Mouse (Mus musculus): ENCODE data around the gene Lrrc55. TPM values are rescaled to one million over a fixed set of nuclear protein-coding genes. Genes with fewer than 3 reads are reported as not detected.

Lrrc55 gene
- polyA plus RNA-seq, 2 experiments = 0.08 TPM; not detected in 1

DNA sequence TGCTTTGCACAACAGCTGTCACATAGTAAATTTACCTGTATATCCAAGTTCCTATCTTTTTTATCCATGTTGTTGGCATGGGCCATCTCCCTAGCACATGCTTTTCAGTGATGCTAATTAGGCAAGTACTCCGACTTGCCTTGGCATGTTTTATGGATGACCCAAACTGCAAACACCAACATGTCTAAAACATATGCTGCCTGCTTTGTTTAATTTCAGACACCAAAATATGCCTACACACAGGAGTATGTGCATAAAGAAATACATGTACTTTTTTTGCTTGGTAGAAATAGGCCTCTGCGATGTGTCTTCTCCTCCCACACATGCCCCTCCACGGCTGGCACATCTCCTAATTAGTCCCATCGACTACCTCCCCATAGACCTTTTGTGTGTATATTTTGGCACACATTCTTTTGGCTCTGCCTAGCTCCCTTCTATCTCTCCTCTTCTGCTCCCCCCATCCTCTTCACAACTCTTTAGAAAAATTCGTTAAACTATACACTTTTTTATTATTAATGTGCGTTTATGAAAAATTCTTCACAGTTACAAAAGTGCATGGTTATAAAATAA is 9.3 kb downstream of the Lrrc55 start:
- Histone ChIP-seq H3K36me3 (replicated peaks; ENCODE audit: control insufficient read depth, insufficient read depth, low read depth) (no peaks in the 10 kb centered on the region), H3K9ac (replicated peaks) (no peak overlapping the region), H3K27ac (no peak overlapping the region), H3K4me2 (ENCODE audit: low read depth) (no peak overlapping the region), H3K4me3 (ENCODE audit: insufficient read depth in 1 of 2, low read depth in 2 of 2, low read length in 2 of 2) (no peak overlapping the region), H3K27me3 (ENCODE audit: control insufficient read depth, insufficient read depth, low read length) (no peaks in the 10 kb centered on the region), H3K9me3 (ENCODE audit: control insufficient read depth, low read length) (no peaks in the 10 kb centered on the region; the same call in 1 of the 2 replicates), H3K4me1 (replicated peaks; ENCODE audit: control insufficient read depth in 2 of 2, insufficient read depth in 2 of 2, low read length in 1 of 2) (no peaks in the 10 kb centered on the region)
- no peak for DNase-seq (ENCODE audit: low read depth in 3 of 3, low spot score in 3 of 3)
- no peak for ATAC-seq (ENCODE audit: insufficient read depth)
- TF ChIP-seq EP300 (IDR thresholded peaks at IDR 0.05; ENCODE audit: low read depth) = no peak
- 77% methylated on average over 6 of the region's 6 CpGs for WGBS (ENCODE audit: insufficient replicate concordance)

DNA sequence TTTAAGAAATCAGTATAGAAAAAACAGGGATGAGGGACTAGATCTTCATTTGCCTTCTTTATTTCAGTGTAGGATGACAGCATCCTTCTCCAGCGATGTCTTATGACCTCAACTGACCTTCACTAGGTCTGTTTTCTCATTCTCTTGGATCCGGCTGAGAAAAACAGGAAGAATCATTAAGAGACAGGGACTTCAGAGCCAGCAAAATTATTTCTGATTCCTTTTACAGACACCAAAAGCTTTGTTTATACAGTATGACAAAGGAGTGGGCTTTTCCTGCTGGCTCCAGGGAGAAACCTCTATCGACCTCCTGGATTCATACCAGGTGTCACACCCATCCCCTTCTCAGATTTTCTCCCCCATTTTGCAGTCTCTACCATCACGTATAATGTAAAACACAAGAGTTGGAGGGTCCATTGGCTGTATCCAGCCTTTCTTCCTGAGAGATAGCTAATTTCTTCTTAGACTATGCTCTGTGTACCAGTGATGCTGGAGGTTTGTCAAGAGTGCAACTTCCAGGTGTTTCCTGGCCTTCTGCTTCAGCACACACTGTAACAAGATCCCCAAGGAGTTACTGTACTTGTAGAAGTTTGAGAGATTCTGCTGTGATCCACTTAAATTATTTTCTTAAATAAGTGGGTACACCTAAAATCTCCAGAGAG is 18.7 kb downstream of the Lrrc55 start:
- DNase-seq (ENCODE audit: low read depth in 3 of 3, low spot score in 3 of 3) (no peak), ATAC-seq (ENCODE audit: insufficient read depth) (no peak)
- no peak overlapping the region for H3K4me3 ChIP-seq (ENCODE audit: insufficient read depth in 1 of 2, low read depth in 2 of 2, low read length in 2 of 2)
- TF ChIP-seq EP300 (IDR thresholded peaks at IDR 0.05; ENCODE audit: low read depth) (no peak), CTCF (IDR thresholded peaks at IDR 0.05; ENCODE audit: low read depth) (no peak)
- WGBS (ENCODE audit: insufficient replicate concordance) = 40% methylated on average over 4 of the region's 4 CpGs
- H3K4me2 ChIP-seq (ENCODE audit: low read depth) = no peak overlapping the region
- no peak overlapping the region for H3K27ac ChIP-seq
- no peak overlapping the region for H3K9ac ChIP-seq (replicated peaks)
- no peaks in the 10 kb centered on the region for H3K36me3 ChIP-seq (replicated peaks; ENCODE audit: control insufficient read depth, insufficient read depth, low read depth)
- no peaks in the 10 kb centered on the region for H3K27me3 ChIP-seq (ENCODE audit: control insufficient read depth, insufficient read depth, low read length)
- no peaks in the 10 kb centered on the region for H3K9me3 ChIP-seq (ENCODE audit: control insufficient read depth, low read length)
- H3K4me1 ChIP-seq (replicated peaks; ENCODE audit: control insufficient read depth in 2 of 2, insufficient read depth in 2 of 2, low read length in 1 of 2) = no peaks in the 10 kb centered on the region

DNA sequence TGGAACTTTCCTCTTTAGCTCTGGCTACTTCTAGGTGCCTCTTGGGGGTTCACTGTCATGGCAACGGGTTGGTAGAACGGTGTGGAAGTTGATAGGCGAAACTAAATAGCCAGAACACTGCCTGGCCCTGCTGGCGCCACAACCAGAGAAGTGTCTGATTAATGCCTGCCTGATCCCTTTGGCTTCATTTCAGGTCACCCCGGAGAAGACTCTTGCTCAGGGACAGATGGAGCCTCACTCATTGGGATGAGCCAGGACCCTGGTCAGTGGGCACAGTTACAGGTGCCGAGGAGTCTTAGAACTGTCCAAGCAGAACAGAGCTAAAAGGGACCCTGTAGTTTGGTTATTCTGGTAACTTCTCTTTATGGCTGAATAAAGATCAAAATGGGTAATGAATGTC is 23.5 kb downstream of the Lrrc55 start:
- Histone ChIP-seq H3K4me2 (ENCODE audit: low read depth) (no peak overlapping the region), H3K27ac (no peak overlapping the region), H3K27me3 (ENCODE audit: control insufficient read depth, insufficient read depth, low read length) (no peaks in the 10 kb centered on the region), H3K4me3 (ENCODE audit: insufficient read depth in 1 of 2, low read depth in 2 of 2, low read length in 2 of 2) (no peak overlapping the region), H3K36me3 (replicated peaks; ENCODE audit: control insufficient read depth, insufficient read depth, low read depth) (no peaks in the 10 kb centered on the region), H3K4me1 (replicated peaks; ENCODE audit: control insufficient read depth in 2 of 2, insufficient read depth in 2 of 2, low read length in 1 of 2) (no peaks in the 10 kb centered on the region), H3K9ac (replicated peaks) (no peak overlapping the region), H3K9me3 (ENCODE audit: control insufficient read depth, low read length) (no peaks in the 10 kb centered on the region)
- DNase-seq (ENCODE audit: low read depth in 3 of 3, low spot score in 3 of 3) (no peak), ATAC-seq (ENCODE audit: insufficient read depth) (no peak)
- no peak for TF ChIP-seq CTCF (IDR thresholded peaks at IDR 0.05; ENCODE audit: low read depth)
- no peak for TF ChIP-seq EP300 (IDR thresholded peaks at IDR 0.05; ENCODE audit: low read depth)
- WGBS (ENCODE audit: insufficient replicate concordance) = 69% methylated on average over 6 of the region's 6 CpGs

DNA sequence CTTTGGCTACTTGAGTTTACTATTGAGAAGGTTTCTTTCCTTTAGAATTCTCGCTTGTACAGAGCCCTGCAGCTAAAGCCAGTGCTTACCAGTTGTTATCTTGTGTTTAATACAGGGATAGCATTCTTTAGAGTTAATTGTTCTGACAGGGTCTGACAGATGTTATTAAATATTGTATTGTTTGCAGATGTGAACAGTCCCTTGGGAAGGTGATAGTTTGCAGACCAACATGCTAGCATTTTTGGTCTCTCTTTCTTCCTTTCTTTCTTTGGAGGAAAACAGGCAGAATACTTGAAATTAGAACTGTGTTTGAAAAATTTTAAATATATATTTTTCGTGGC is 24.3 kb downstream of the Lrrc55 start:
- H3K4me3 ChIP-seq (ENCODE audit: insufficient read depth in 1 of 2, low read depth in 2 of 2, low read length in 2 of 2) = no peak overlapping the region
- 32% methylated on average over 2 of the region's 2 CpGs for WGBS (ENCODE audit: insufficient replicate concordance)
- H3K36me3 ChIP-seq (replicated peaks; ENCODE audit: control insufficient read depth, insufficient read depth, low read depth) = no peaks in the 10 kb centered on the region
- H3K4me1 ChIP-seq (replicated peaks; ENCODE audit: control insufficient read depth in 2 of 2, insufficient read depth in 2 of 2, low read length in 1 of 2) = no peaks in the 10 kb centered on the region; a peak in 1 of 4 replicates
- DNase-seq (ENCODE audit: low read depth in 3 of 3, low spot score in 3 of 3) = no peak
- no peak for ATAC-seq (ENCODE audit: insufficient read depth)
- H3K4me2 ChIP-seq (ENCODE audit: low read depth) = no peak overlapping the region
- H3K27ac ChIP-seq = no peak overlapping the region
- H3K9me3 ChIP-seq (ENCODE audit: control insufficient read depth, low read length) = no peaks in the 10 kb centered on the region
- no peaks in the 10 kb centered on the region for H3K27me3 ChIP-seq (ENCODE audit: control insufficient read depth, insufficient read depth, low read length)
- TF ChIP-seq CTCF (IDR thresholded peaks at IDR 0.05; ENCODE audit: low read depth) (no peak), EP300 (IDR thresholded peaks at IDR 0.05; ENCODE audit: low read depth) (no peak)
- no peak overlapping the region for H3K9ac ChIP-seq (replicated peaks)

DNA sequence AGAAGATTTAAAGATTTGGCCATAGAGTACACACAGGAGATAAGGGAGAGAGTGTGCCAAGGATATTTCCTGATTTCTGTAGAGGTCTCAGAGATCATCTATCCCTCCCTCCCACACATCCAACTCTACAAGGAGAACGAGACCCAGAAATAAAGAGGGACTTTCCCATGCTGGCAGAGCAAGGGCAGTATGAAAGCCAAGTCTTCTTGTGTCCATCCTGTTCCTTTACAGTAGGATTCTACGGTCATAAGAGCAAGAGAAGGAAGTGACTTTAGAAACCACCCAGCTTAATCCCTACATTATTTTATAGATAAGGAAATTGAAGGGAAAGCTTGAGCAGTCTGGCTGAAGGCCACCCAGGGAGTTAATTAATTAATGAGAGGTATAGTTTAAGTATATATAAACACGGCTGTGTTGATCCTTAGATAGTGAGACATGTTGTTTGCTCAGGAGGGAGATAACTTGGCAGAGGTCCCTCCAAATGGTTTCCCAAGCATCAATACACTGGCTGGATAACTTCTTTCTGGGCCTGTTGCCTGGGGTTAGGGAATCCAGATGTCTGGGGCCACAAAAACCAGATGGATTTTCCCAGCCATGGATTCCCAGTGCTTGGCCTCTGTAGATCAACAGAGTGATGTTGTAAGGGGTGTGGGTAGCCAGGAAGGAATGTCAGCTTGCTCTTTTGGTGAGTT is 24.8 kb downstream of the Lrrc55 start:
- no peaks in the 10 kb centered on the region for H3K9me3 ChIP-seq (ENCODE audit: control insufficient read depth, low read length)
- 42% methylated on average over 3 of the region's 3 CpGs for WGBS (ENCODE audit: insufficient replicate concordance)
- no peak overlapping the region for H3K4me3 ChIP-seq (ENCODE audit: insufficient read depth in 1 of 2, low read depth in 2 of 2, low read length in 2 of 2)
- no peak overlapping the region for H3K4me2 ChIP-seq (ENCODE audit: low read depth)
- H3K27me3 ChIP-seq (ENCODE audit: control insufficient read depth, insufficient read depth, low read length) = no peaks in the 10 kb centered on the region
- no peak for TF ChIP-seq CTCF (IDR thresholded peaks at IDR 0.05; ENCODE audit: low read depth)
- no peak for TF ChIP-seq EP300 (IDR thresholded peaks at IDR 0.05; ENCODE audit: low read depth)
- no peaks in the 10 kb centered on the region; a peak in 1 of 4 replicates for H3K4me1 ChIP-seq (replicated peaks; ENCODE audit: control insufficient read depth in 2 of 2, insufficient read depth in 2 of 2, low read length in 1 of 2)
- no peak for ATAC-seq (ENCODE audit: insufficient read depth)
- H3K27ac ChIP-seq = no peak overlapping the region
- H3K9ac ChIP-seq (replicated peaks) = no peak overlapping the region
- no peaks in the 10 kb centered on the region for H3K36me3 ChIP-seq (replicated peaks; ENCODE audit: control insufficient read depth, insufficient read depth, low read depth)
- DNase-seq (ENCODE audit: low read depth in 3 of 3, low spot score in 3 of 3) = no peak
